Mouse (Mus musculus): Measurements from ENCODE around the gene Fam160a2.

Fam160a2 gene

GRCm38 (mm10) chr7:105399935-105400624 lies at the start of gene Fam160a2:
Fam160a2 (minus strand) TSS chr7:105400054.
- peak; percentile 100 for DNase-seq (ENCODE audit: extremely low spot score)

GRCm38 (mm10) chr7:105445076-105445475 lies 45.2 kb upstream of the Fam160a2 start:
- no peak for DNase-seq (ENCODE audit: extremely low spot score)

DNA sequence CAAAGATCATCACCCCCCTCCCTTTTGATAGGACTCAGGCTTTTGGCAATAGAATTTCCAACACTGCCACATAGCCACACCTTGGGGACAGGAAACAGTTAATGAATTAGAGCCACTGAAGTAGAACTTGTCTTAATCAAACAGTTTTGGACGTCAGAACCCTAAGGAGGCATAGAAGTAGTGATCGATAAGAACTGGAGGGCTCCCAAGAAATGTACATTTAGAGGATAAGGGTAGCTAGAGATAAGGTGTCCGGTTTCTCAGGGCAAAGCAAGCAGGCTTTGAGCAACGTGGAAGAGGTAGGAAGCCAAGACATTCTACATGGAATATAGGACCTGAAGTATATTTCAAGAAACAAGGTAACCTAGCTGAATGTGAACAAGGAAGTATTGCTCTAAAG lies 41.6 kb upstream of the Fam160a2 start:
- DNase-seq (ENCODE audit: extremely low spot score): no peak

DNA sequence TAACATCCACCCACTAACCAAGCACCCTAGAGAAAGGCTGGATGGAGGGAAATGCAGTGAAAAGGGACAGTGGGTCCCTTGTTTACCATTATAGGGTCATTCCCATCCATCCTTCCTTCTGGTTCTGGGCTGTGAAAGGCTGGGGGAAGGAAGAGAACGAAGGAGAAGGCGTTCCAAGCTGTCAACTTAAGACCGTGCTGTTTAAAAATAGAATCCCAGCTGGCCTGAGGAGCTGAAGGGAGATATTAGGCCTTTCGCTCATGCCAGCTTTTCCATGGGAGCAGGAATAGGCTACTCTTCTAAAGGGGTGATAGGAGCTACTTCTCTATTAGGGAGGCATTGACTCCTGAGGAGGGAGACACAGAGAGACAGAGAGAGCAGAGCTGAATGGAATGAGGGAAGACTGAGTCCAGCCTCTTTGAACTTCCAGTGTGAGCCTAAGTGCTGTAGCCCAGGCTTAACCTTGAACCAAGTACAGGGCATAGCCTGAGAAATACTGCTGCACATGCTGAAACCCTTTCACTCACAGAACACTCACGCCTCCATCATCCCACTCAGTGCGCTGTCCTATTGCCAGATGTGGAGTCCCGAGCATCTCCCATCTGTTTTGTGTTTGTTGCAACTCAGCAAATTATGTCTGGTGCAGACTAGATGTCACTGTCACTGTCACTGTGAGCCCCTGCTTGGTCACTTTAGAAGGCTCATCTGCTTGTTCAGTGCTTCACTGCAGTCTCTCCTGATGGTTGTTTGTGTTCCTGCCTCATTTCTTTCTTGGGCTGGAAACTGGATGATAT lies 38.3 kb upstream of the Fam160a2 start:
- no peak for DNase-seq (ENCODE audit: extremely low spot score)

GRCm38 (mm10) chr7:105434798-105435197 lies 34.9 kb upstream of the Fam160a2 start:
- DNase-seq (ENCODE audit: extremely low spot score): no peak

GRCm38 (mm10) chr7:105433859-105434258 lies 34.0 kb upstream of the Fam160a2 start:
- DNase-seq (ENCODE audit: extremely low spot score): no peak

DNA sequence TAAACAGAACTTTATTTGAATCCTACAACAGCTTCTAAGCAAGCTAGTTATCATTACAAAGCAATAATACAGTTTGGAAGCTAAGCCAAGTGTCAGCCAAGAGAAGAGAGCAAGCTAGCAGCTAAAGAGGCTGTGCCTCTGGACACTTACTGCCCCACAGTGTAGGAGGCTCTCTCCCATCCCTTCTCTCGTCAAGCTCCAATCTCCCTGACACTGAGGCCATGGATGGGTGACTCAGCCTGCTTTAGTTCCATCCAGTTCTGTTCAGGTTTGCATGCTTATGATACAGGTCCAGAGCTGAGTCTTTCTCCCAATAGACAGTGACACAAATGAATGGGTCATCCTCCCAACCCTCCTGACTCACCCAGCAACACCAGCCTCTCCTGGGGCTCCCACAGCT lies 32.2 kb upstream of the Fam160a2 start:
- no peak for DNase-seq (ENCODE audit: extremely low spot score)

- peak; percentile 34 for DNase-seq (ENCODE audit: extremely low spot score)
Observed at GRCm38 (mm10) chr7:105426051-105426450, 26.2 kb upstream of the Fam160a2 start.

DNA sequence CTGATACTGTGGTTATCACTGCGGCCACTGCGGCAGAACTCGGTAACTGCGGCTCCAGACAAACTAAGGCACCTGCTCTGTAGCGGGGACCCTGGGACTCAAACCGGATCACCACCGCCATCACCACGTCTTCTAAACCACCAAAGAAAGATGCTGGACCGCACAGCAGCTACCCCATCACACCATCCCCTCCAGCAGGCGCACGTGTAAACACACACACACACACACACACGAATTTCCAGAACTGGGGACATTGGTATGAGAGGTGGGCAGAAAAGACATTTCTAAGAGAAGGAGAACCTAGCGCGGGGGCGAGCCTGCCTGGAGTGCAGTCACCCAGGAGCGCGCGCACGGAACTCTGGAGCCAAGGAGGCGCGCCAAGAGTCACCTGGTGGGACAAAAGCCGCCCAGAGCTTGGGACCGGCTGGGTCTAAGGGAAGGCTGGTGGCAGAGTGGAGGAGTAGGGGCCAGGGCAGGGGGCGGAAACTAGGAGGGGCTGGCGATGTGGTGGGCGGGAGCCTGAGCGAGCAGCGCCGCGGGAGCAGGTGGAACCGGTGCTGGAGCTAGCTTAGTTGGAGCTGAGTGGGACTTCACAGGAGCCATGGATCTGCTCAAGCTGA lies 25.7 kb upstream of the Fam160a2 start, which contains the start of gene Cckbr:
Cckbr (plus strand) TSS at position 308 of the 620 bp plus-strand sequence.
- DNase-seq (ENCODE audit: extremely low spot score): no peak

DNA sequence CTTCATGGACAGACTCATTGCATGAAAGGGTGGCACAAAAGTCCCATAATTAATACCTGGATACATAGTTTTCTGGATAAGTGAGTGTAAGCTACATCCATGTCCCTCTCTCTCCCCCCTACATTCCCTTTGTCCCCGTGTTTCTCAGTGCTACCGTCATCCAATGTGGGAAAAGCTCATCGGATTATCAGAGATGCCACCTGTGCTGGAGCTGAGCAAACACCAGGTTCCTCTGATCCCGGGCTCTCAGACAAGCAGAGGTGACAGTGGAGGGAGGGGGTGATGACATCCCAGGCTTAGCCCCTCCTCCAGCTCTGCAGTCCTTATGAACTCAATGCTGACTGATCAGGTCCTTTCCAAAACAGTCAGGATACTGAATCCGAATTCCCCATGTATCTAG lies 24.5 kb upstream of the Fam160a2 start:
- no peak for DNase-seq (ENCODE audit: extremely low spot score)

DNA sequence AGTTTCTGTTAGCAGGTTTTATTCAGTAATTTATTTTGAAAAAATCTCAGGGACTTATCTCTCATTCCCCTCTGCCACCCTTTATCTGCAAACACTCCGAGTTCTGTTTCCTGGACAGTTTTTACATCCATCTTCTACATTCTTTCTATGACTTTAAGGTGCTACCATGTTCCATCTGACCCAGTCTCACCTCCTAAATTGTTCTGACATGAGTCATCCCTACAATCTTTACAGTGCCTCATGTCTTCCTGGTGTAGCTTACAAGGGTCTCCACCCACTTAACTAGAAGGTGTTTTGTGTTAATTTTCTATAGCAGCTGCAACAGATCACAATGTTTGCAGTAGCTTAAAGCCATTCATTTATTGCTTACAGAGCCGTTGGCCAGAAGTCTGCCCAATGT lies 21.0 kb upstream of the Fam160a2 start:
- no peak for DNase-seq (ENCODE audit: extremely low spot score)

- no peak for DNase-seq (ENCODE audit: extremely low spot score)
Observed at GRCm38 (mm10) chr7:105418106-105418505, 18.3 kb upstream of the Fam160a2 start.

DNA sequence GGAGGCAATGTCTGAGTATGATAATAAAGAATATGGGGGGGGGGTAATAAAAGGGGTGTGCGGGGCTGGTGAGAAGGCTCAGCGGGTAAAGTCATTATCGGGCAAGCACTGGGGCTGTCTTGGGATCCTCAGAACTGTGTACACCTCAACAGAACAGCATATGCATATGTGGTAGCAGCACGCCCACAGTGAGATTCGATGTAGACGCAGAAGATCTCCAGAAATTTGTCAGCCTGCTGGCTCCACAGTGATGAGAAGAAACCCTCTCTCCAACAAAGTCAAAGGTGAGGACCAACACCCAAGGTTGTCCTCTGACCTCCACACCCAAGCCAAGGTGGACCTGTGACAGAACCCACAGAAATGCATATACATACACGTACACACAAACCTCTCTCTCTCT lies 16.7 kb upstream of the Fam160a2 start:
- DNase-seq (ENCODE audit: extremely low spot score): no peak

GRCm38 (mm10) chr7:105414385-105414784 lies 14.5 kb upstream of the Fam160a2 start:
- DNase-seq (ENCODE audit: extremely low spot score): no peak

DNA sequence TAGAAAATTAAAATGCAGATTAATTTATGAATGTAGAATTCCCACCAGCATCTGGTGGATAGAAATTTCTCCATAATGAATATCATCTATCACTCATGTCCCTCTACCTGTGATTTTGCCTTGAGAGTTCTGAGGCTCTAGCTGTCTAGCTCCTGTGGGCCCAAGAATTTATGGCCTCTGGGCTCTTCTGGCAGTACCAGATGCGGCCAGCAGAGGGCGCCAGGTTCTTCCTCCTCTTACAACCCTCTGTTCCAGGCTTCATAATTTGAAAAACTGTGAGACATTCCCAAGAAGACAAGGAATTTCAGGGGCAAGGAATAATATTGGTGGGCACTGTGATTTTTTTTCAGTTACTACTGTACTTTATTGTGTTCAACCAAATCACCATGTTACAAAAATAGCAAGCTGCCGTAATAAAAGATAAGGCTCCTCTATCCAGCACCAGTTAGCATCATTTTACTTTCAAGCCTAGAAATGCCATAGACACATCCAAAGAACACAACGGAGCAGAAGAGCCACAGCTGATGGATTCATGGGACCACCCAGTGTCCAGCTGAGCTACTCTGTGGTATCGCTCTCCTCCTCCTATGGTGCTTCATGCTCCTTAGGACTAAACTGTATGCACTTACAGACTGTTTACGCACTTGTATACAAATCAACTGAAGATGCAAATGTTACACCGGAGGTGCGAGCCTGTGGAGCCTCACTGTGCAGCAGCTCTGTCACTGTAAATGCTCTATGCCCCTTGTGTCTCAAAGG lies 12.2 kb upstream of the Fam160a2 start:
- peak; percentile 66 for DNase-seq (ENCODE audit: extremely low spot score)

GRCm38 (mm10) chr7:105406322-105406721 lies 6.5 kb upstream of the Fam160a2 start:
- DNase-seq (ENCODE audit: extremely low spot score): no peak

DNA sequence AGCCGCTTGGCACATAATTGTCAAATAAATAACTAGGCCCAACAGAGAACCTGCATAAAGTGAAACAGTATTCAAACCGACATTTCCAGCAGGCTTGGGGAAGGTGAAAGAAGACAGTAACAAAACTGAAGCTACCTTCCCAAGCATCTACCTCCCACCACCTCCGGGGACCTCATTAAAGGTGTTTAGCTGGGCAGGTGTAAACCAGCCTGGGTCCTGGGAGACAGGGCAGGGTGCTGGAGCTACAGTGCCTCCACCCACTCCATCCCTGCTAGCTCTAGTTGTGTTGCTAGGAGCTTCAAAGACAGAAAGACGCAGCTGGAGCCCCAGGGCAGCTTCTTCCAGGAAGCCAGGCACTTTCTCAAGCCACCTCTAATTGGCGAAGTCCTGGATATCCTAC lies 4.4 kb upstream of the Fam160a2 start, which contains the start of gene Cnga4:
Cnga4 (plus strand) TSS at position 301 of the 400 bp plus-strand sequence.
- no peak for DNase-seq (ENCODE audit: extremely low spot score)

- DNase-seq (ENCODE audit: extremely low spot score): no peak
Observed at GRCm38 (mm10) chr7:105399058-105399934, 558 bp downstream of the Fam160a2 start.

- DNase-seq (ENCODE audit: extremely low spot score): no peak
Observed at GRCm38 (mm10) chr7:105396126-105396525, 3.7 kb downstream of the Fam160a2 start.

DNA sequence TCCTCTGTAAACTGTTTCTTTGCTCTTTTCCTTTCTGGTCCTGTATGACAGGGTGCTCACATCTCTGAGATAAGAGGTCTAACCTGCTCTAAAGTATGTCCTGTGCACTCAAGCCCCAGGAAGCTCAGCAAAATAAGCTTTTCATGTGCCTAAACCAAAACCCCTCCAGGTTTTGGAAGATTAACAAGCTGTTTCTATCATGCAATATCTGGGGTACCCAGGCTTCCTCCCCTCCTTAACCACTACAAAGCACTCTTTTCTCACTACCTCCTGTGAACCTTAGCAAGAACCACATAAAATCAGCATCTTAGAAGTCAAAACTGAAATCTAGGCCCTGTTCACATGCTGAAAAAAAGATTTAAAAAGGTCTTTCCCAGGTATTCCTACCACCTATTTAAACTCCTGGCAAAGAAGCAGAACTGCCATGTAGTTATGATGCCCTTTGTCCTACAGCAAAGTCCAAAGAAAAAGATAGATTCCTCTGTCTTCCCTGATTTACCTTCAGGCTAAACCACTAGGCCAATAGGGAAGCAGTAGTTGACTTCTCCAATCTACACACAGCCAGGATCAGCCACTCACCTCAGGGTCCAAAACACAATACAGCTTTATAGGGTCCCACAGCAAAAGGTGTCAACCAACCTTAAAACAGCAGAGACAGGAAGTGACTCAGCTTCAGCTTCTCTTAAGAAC lies 4.6 kb downstream of the Fam160a2 start:
- DNase-seq (ENCODE audit: extremely low spot score): no peak
